Comparison of ENCODE assay signal across 1 mouse cellular context in the genomic region with DNA sequence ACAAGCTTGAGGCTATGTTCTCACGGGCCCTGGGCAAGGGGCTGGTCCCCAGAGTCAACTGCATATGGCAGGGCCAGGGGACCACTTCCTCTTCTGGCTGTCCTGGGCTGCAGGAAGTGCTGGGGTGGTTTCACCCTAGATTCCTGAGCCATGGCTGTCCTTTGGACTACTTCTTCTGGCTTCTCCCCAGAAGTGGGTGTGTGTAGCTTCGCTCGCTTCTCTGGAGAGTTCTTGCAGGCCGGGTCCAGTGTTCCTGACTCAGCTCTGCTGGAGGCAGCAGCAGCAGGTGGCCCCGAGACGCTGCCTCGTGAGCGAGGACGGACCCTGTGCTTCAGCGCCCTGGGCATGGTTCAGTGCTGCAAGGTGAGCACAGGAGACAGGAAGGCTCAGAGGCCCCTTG.
TF ChIP-seq lines count a peak whose summit lies in the region.

No protein-coding gene starts in this region.

TF ChIP-seq in MEL, 35 proteins besides CTCF, POLR2A, EP300 and RAD21 (continued from another document):
- TF ChIP-seq NELFE (IDR thresholded peaks at IDR 0.05; ENCODE audit: low read depth, low read length) (no peak), HCFC1 (IDR thresholded peaks at IDR 0.05; ENCODE audit: low read depth, low read length) (no peak)
